Mouse (Mus musculus) heart, postnatal 0 days (tissue): ENCODE measurements around the gene Fundc1. TPM values are rescaled to one million over a fixed set of nuclear protein-coding genes. Genes with fewer than 3 reads are reported as not detected.

ENCODE experiments used
- ATAC-seq: fragments of 200-750 bp; cut with Nextera tagmentation; 2 replicates; pipeline ENCODE4 v1.8.0; 2017; ENCODE audit warnings: low read depth, moderate number of reproducible peaks, moderate library complexity; ENCODE audit not compliant: insufficient read depth
- DNase-seq: peaks from one replicate; pipeline ENCODE4 v3.0.0-alpha.2; 2016; ENCODE audit warnings: low spot score
- H3K27ac ChIP-seq: fragments of 300-500 bp; sonication (generic); 2 replicates; pipeline ENCODE4 v1.5.1; 2014; ENCODE audit warnings: low read depth, mild to moderate bottlenecking
- H3K27me3 ChIP-seq: fragments of 300-500 bp; sonication (generic); 2 replicates; pipeline ENCODE4 v1.6.1; 2014; ENCODE audit warnings: low read length, mixed read lengths; ENCODE audit not compliant: control insufficient read depth, insufficient read depth
- H3K36me3 ChIP-seq: fragments of 300-500 bp; sonication (generic); replicated peaks from 2 replicates; pipeline ENCODE4 v1.6.1; 2014; ENCODE audit warnings: low read length, mixed read lengths; ENCODE audit not compliant: control insufficient read depth, insufficient read depth
- H3K4me1 ChIP-seq: fragments of 300-500 bp; sonication (generic); 2 replicates; pipeline ENCODE4 v1.6.1; 2014; ENCODE audit warnings: antibody characterized with exemption; ENCODE audit not compliant: control insufficient read depth, insufficient read depth
- H3K4me2 ChIP-seq: fragments of 300-500 bp; sonication (generic); 2 replicates; pipeline ENCODE4 v1.6.1; 2014; ENCODE audit warnings: low read depth, mild to moderate bottlenecking, low read length, moderate library complexity
- H3K4me3 ChIP-seq: fragments of 300-500 bp; sonication (generic); 2 replicates; pipeline ENCODE4 v1.5.1; 2014; ENCODE audit warnings: low read depth, low read length
- H3K9ac ChIP-seq: fragments of 300-500 bp; sonication (generic); replicated peaks from 2 replicates; pipeline ENCODE4 v1.6.1; 2014; ENCODE audit warnings: low read depth, low read length, mixed read lengths
- H3K9me3 ChIP-seq: fragments of 300-500 bp; sonication (generic); replicated peaks from 2 replicates; pipeline ENCODE4 v1.6.1; 2016; ENCODE audit warnings: low read length; ENCODE audit not compliant: control insufficient read depth
- CTCF ChIP-seq: IDR thresholded peaks from 2 replicates; pipeline ENCODE4 v1.5.1; 2016; ENCODE audit warnings: antibody characterized with exemption, control low read depth, low read depth
- EP300 ChIP-seq: IDR thresholded peaks from 2 replicates; pipeline ENCODE4 v1.6.1; 2016; ENCODE audit warnings: antibody characterized with exemption, low read depth
- WGBS: fragments of 180-500 bp; shearing (Covaris S2); extraction: QIAGEN DNeasy Blood & Tissue Kit; methylation state at CpG from one replicate; pipeline ENCODE4 v1.1.7; 2014; 5-methylcytosine and 5-hydroxymethylcytosine counted together
- polyA plus RNA-seq: library from polyadenylated mRNA; unstranded; fragments of >200 nt; fragmentation: Nextera tagmentation; extraction: Ambion mirVana; gene quantifications from 2 replicates; pipeline ENCODE4 v1.2.1, GENCODE M21; 2015
- total RNA-seq: library from RNA; depleted of rRNA; stranded (reverse); fragments of >200 nt; gene quantifications from 2 replicates; pipeline ENCODE4 v1.2.3, GENCODE M21; 2014; ENCODE audit warnings: low replicate concordance

The Fundc1 gene
- total and polyA plus RNA-seq, 2 experiments from 2014 or later, result 18.5 to 36.3 TPM

DNA sequence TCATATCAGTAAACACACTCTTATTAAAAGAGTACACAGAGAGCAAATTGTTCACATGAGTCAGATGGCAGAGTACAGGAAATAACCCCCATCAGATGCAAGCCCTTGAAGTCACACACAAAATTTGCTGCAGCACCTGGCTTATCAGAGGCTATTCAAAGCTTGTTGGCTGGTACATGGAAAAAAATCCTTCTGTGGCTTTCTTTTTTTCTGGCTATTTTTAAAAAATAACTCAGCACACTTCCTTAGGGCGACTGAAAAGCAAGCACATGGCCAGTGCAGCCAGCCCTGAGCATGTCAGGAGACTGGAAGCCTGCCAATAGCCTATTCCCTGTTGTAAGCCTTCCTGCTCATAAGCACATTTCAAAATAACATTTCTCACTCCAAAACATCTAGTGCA lies 18.6 kb upstream of the Fundc1 start:
- WGBS, result 0% methylated on average over 1 of the region's 1 CpGs
- peak overlapping the region; percentile 26; the same call in 1 of the 2 replicates for H3K27ac ChIP-seq
- peak; percentile 78 for ATAC-seq
- peak; percentile 56 for DNase-seq
- H3K4me2 ChIP-seq, result no peak overlapping the region
- no peak for TF ChIP-seq EP300
- TF ChIP-seq CTCF, result no peak
- H3K27me3 ChIP-seq, result no peaks in the 10 kb centered on the region
- no peak overlapping the region for H3K9ac ChIP-seq
- H3K36me3 ChIP-seq, result no peaks in the 10 kb centered on the region
- H3K4me1 ChIP-seq, result no peaks in the 10 kb centered on the region
- no peak overlapping the region for H3K4me3 ChIP-seq
- no peaks in the 10 kb centered on the region for H3K9me3 ChIP-seq

DNA sequence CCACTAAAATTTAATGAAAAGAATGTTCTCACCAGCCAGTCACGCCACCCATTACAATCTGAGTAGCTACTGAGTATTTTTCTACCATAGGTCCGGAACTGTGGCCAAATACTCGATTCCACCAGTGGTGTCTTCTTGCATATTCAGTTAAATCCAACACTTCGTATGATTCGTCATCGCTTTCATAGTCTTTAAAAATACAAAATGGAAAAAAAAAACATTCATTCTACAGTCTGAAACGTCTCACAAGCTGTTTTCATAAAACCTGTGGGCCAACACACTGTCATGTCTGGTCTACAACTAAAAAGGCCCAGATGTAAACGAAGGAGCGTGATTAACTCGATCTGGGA lies 879 bp downstream of the Fundc1 start:
- Histone ChIP-seq H3K9ac (peak overlapping the region; percentile 73), H3K27ac (peak overlapping the region; percentile 94), H3K4me1 (no peaks in the 10 kb centered on the region), H3K9me3 (no peaks in the 10 kb centered on the region), H3K27me3 (no peaks in the 10 kb centered on the region), H3K36me3 (no peaks in the 10 kb centered on the region), H3K4me2 (peak overlapping the region; percentile 56), H3K4me3 (peak overlapping the region; percentile 71)
- DNase-seq (no peak), ATAC-seq (no peak)
- 34% methylated on average over 10 of the region's 10 CpGs for WGBS
- TF ChIP-seq CTCF (no peak), EP300 (no peak)

DNA sequence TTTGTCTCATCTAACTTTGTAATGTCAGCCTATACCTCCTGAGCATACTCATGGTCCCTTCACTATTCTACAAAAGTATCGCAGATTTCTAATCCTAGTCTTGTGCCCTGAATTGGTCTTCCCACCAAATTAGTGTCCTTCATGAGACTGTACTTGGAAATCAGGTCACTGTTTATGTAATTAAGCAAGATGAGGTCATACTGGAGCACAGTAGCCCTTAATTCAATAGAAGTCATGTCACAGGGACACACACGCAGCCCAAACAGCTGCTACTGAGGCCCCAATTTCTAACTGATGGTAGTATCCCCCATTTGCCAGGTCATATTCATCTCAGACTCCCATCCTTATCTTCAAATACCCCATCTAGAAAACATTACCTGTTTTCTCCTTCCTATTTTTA lies 3.5 kb downstream of the Fundc1 start:
- H3K36me3 ChIP-seq, result no peaks in the 10 kb centered on the region
- no peak overlapping the region for H3K27ac ChIP-seq
- H3K4me2 ChIP-seq, result no peak overlapping the region
- DNase-seq (no peak), ATAC-seq (no peak)
- WGBS, result 74% methylated on average over 2 of the region's 2 CpGs
- H3K27me3 ChIP-seq, result no peaks in the 10 kb centered on the region
- no peak overlapping the region for H3K4me3 ChIP-seq
- no peaks in the 10 kb centered on the region for H3K4me1 ChIP-seq
- no peak overlapping the region for H3K9ac ChIP-seq
- TF ChIP-seq EP300 (no peak), CTCF (no peak)
- no peaks in the 10 kb centered on the region for H3K9me3 ChIP-seq

DNA sequence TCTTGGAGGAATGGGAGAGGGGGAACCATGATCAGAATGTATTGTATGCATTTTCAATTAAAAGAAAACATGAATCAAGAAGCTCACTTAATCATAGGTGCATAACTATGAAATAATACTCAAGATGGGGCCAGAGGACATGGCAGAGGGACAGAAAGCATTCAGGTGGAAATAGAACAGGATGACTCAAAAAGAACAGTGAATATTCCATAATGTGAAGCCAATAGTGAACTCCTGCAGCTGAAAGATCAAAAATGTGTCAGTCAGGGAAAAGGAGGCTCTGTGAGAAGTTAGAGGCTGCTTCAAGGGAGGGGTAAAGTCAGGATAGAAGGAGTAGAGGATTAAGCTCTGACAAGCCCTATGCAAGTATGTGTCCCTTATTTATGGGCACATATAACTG lies 6.4 kb downstream of the Fundc1 start:
- TF ChIP-seq EP300 (no peak), CTCF (no peak)
- DNase-seq (no peak), ATAC-seq (no peak)
- Histone ChIP-seq H3K9me3 (no peaks in the 10 kb centered on the region), H3K4me2 (no peak overlapping the region), H3K27ac (no peak overlapping the region), H3K27me3 (no peaks in the 10 kb centered on the region), H3K36me3 (no peaks in the 10 kb centered on the region), H3K9ac (no peak overlapping the region), H3K4me1 (no peaks in the 10 kb centered on the region), H3K4me3 (no peak overlapping the region)

DNA sequence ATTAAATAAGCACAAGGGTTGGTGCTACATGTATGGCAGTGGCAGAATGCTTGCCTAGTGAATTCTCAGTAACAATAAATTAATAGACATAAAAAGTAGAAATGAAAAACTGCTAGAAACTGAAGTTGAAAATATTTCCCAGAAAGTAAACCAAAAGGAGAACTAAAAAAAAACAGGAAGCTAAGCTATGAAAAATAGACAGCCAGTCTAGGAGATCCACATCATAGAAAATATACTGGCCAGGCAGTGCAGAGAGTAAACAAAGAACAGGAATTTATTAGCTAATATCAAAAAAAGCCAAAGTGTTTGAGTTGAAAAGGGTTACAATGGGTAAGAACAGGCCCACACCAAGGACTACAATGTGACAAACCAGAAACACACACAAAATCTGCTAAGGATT lies 7.4 kb downstream of the Fundc1 start:
- Histone ChIP-seq H3K4me2 (no peak overlapping the region), H3K27me3 (no peaks in the 10 kb centered on the region), H3K27ac (no peak overlapping the region), H3K9ac (no peak overlapping the region), H3K4me1 (no peaks in the 10 kb centered on the region), H3K4me3 (no peak overlapping the region), H3K9me3 (no peaks in the 10 kb centered on the region), H3K36me3 (no peaks in the 10 kb centered on the region)
- no peak for DNase-seq
- TF ChIP-seq CTCF (no peak), EP300 (no peak)
- ATAC-seq, result no peak

DNA sequence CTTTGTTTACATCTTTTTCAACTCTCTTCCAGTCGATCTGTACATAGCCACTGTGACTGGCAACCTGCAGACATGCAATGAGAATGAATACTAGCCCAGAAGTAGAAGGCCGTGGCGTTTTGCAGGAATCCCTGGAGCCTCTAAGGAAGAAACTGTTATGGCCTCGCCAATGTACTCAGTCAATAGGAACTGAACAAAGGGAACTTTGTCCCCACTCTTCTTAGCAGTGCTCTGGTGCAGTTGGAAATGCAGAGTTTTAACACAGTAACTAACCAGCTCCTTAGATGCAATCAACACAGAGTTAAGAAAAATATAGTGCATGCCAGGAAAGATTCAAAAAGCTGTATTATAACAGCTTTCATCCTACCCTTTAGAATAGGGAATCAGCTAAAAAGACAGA lies 13.4 kb downstream of the Fundc1 start:
- no peak for TF ChIP-seq CTCF
- no peak for TF ChIP-seq EP300

More for the DNA sequence above, 13.4 kb downstream of the Fundc1 start:
- Histone ChIP-seq H3K27me3 (no peaks in the 10 kb centered on the region), H3K4me3 (no peak overlapping the region), H3K36me3 (no peaks in the 10 kb centered on the region), H3K9ac (no peak overlapping the region), H3K4me1 (no peaks in the 10 kb centered on the region), H3K27ac (no peak overlapping the region), H3K4me2 (no peak overlapping the region), H3K9me3 (no peaks in the 10 kb centered on the region)
- WGBS, result 66% methylated on average over 4 of the region's 4 CpGs
- ATAC-seq (no peak), DNase-seq (no peak)
